Mouse (Mus musculus) layer of hippocampus, adult 2 months (tissue): ENCODE measurements around the gene Grin2c. TPM values are rescaled to one million over a fixed set of nuclear protein-coding genes. Genes with fewer than 3 reads are reported as not detected.
A peak's percentile ranks its signal among the peaks of the same experiment; 100 is the strongest.

ENCODE experiments used
- DNase-seq, 2 experiments: peaks; one replicate each; pipeline ENCODE4 v3.0.0; 2022; ENCODE audit warnings: low spot score in 2 of 2
- H3K27ac ChIP-seq: fragments of 200-600 bp; 2 replicates; pipeline ENCODE4 v1.8.1; 2022
- H3K4me3 ChIP-seq: fragments of 200-600 bp; 2 replicates; pipeline ENCODE4 v1.8.1; 2022; ENCODE audit warnings: mild to moderate bottlenecking
- CTCF ChIP-seq: fragments of 200-600 bp; conservative IDR thresholded peaks from 2 replicates; pipeline ENCODE4 v1.8.1; 2022; ENCODE audit warnings: antibody characterized with exemption, mild to moderate bottlenecking, moderate library complexity
- total RNA-seq, 2 experiments: library from RNA; stranded (reverse); gene quantifications; 2 replicates each; pipeline ENCODE4 v1.2.3; 2021

The Grin2c gene
- total RNA-seq, 2 experiments from 2014 or later = 47.4 to 47.5 TPM

- H3K27ac ChIP-seq = no peak overlapping the region
- no peak for DNase-seq
- TF ChIP-seq CTCF = no peak
- no peak overlapping the region for H3K4me3 ChIP-seq
Observed at GRCm38 (mm10) chr11:115269330-115270066, 2.5 kb upstream of the Grin2c start.

- no peak overlapping the region for H3K27ac ChIP-seq
- H3K4me3 ChIP-seq = no peak overlapping the region
- no peak for TF ChIP-seq CTCF
- no peak for DNase-seq
Observed at GRCm38 (mm10) chr11:115267958-115268357, 915 bp upstream of the Grin2c start.

- TF ChIP-seq CTCF = no peak
- Histone ChIP-seq H3K27ac (peak overlapping the region; percentile 84), H3K4me3 (peak overlapping the region; percentile 50)
- DNase-seq = no peak
Observed at GRCm38 (mm10) chr11:115266400-115266778, 654 bp downstream of the Grin2c start.

GRCm38 (mm10) chr11:115265771-115266399, 1.2 kb downstream of the Grin2c start:
- H3K27ac ChIP-seq = peak overlapping the region; percentile 84
- DNase-seq = no peak
- TF ChIP-seq CTCF = no peak
- peak overlapping the region; percentile 50 for H3K4me3 ChIP-seq

- Histone ChIP-seq H3K4me3 (peak overlapping the region; percentile 50), H3K27ac (peak overlapping the region; percentile 84)
- TF ChIP-seq CTCF = peak; percentile 76
- DNase-seq = no peak
Observed at GRCm38 (mm10) chr11:115264862-115265668, 2.0 kb downstream of the Grin2c start.

GRCm38 (mm10) chr11:115264136-115264861, 2.7 kb downstream of the Grin2c start:
- Histone ChIP-seq H3K27ac (peak overlapping the region; percentile 84), H3K4me3 (no peak overlapping the region; the same call in 1 of the 2 replicates)
- DNase-seq = no peak
- no peak for TF ChIP-seq CTCF

- H3K27ac ChIP-seq = peak overlapping the region; percentile 53; the same call in 1 of the 2 replicates
- no peak overlapping the region for H3K4me3 ChIP-seq
- DNase-seq = no peak
- no peak for TF ChIP-seq CTCF
Observed at GRCm38 (mm10) chr11:115262954-115263353, 4.1 kb downstream of the Grin2c start.

- Histone ChIP-seq H3K4me3 (no peak overlapping the region), H3K27ac (no peak overlapping the region)
- DNase-seq = no peak
- no peak for TF ChIP-seq CTCF
Observed at GRCm38 (mm10) chr11:115259134-115259533, 7.9 kb downstream of the Grin2c start.

GRCm38 (mm10) chr11:115257775-115258510, 9.1 kb downstream of the Grin2c start:
- H3K4me3 ChIP-seq = no peak overlapping the region
- H3K27ac ChIP-seq = no peak overlapping the region
- DNase-seq = no peak
- no peak for TF ChIP-seq CTCF

GRCm38 (mm10) chr11:115251258-115251657, 15.8 kb downstream of the Grin2c start:
- no peak overlapping the region for H3K4me3 ChIP-seq
- no peak for DNase-seq
- TF ChIP-seq CTCF = no peak
- no peak overlapping the region for H3K27ac ChIP-seq

GRCm38 (mm10) chr11:115250405-115251090, 16.5 kb downstream of the Grin2c start:
- TF ChIP-seq CTCF = no peak
- H3K27ac ChIP-seq = no peak overlapping the region
- no peak for DNase-seq
- peak overlapping the region; percentile 52 for H3K4me3 ChIP-seq
